In the genomic region with DNA sequence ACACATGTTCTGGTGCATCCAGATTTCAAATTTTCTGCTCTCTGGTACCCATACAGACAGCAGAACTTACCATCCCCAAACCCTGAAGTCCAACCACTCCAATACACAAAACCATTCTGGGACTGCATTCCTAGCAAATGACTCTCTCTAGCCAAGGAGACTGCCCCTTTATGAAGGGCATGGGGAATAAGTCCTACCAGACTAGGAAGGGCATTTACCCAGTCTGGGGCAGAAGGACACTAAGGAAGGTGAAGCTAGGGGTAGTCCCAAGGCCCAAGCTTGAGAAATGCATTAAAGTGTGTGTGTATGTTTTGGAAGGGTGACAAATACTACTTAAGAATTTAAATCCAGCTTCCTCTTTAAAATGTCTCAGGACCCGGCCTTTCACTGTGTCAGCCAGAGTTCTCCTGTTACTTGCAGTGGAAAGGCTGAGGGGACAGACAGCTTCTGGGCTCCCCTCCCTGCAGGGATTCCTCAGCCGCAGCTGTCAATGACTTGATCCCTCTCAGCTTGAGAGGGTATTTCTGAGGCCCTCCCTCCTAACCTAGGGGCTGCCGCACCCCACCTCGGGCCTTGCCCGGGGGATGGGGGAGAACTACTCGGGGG, we compare ENCODE assay signal across 8 mouse cellular contexts.
DNase-seq lines count a peak whose midpoint lies in the region; ATAC-seq and TF ChIP-seq lines count a peak whose summit lies in the region.

No protein-coding gene starts in this region.

- peak overlapping the region; percentile 53 for H3K9ac ChIP-seq in embryonic facial prominence, embryonic 15.5 days
- peak overlapping the region; percentile 83 for H3K9ac ChIP-seq in intestine, embryonic 15.5 days
- H3K9ac ChIP-seq in stomach, postnatal 0 days (ENCODE audit: low read length): peak overlapping the region; percentile 80

- no peak for ATAC-seq in embryonic facial prominence, embryonic 15.5 days (ENCODE audit: insufficient number of reproducible peaks, low FRiP score, low TSS enrichment, low read depth)
- no peak for ATAC-seq in intestine, embryonic 15.5 days
- no peak for ATAC-seq in stomach, postnatal 0 days (ENCODE audit: low FRiP score, low TSS enrichment)

- H3K4me1 ChIP-seq in embryonic facial prominence, embryonic 15.5 days: peaks cover 53% of the 10 kb centered on the region
- H3K4me1 ChIP-seq in intestine, embryonic 15.5 days (replicated peaks): peaks cover 53% of the 10 kb centered on the region
- peaks cover 14% of the 10 kb centered on the region for H3K4me1 ChIP-seq in stomach, postnatal 0 days (replicated peaks; ENCODE audit: control insufficient read depth, insufficient read depth)

- no peak for DNase-seq in left cerebral cortex, adult 2 months (ENCODE audit: extremely low spot score in 1 of 2, low spot score in 2 of 2)
- no peak for DNase-seq in left cerebral cortex, postnatal 10 days (ENCODE audit: extremely low spot score in 1 of 2, low spot score in 2 of 2)
- DNase-seq in lung, postnatal 36 days: peak; percentile 27
- peak; percentile 15 for DNase-seq in stomach, postnatal 0 days (ENCODE audit: low spot score)
- no peak for DNase-seq in layer of hippocampus, adult 9-10 months (ENCODE audit: low spot score)
- DNase-seq in left cerebral cortex, adult 11 months (ENCODE audit: low spot score): no peak

- peak overlapping the region; percentile 92 for H3K4me2 ChIP-seq in embryonic facial prominence, embryonic 15.5 days (replicated peaks)
- H3K4me2 ChIP-seq in intestine, embryonic 15.5 days (replicated peaks): peak overlapping the region; percentile 93
- peak overlapping the region; percentile 98 for H3K4me2 ChIP-seq in stomach, postnatal 0 days (replicated peaks; ENCODE audit: low read depth)

- 3% methylated on average over 6 of the region's 6 CpGs for WGBS in embryonic facial prominence, embryonic 15.5 days
- WGBS in intestine, embryonic 15.5 days: under 1% methylated on average over 6 of the region's 6 CpGs
- WGBS in stomach, postnatal 0 days: 2% methylated on average over 6 of the region's 6 CpGs

- peak overlapping the region; percentile 94 for H3K27ac ChIP-seq in left cerebral cortex, adult 2 months
- peak overlapping the region; percentile 39 for H3K27ac ChIP-seq in embryonic facial prominence, embryonic 15.5 days (replicated peaks)
- H3K27ac ChIP-seq in intestine, embryonic 15.5 days: peak overlapping the region; percentile 74
- H3K27ac ChIP-seq in stomach, postnatal 0 days (replicated peaks): peak overlapping the region; percentile 89

- no peaks in the 10 kb centered on the region for H3K9me3 ChIP-seq in embryonic facial prominence, embryonic 15.5 days (replicated peaks)
- no peaks in the 10 kb centered on the region for H3K9me3 ChIP-seq in intestine, embryonic 15.5 days
- no peaks in the 10 kb centered on the region for H3K9me3 ChIP-seq in stomach, postnatal 0 days (ENCODE audit: control insufficient read depth, low read length)

- TF ChIP-seq EP300 in stomach, postnatal 0 days (optimal IDR thresholded peaks at IDR 0.05): no peak

- TF ChIP-seq CTCF in left cerebral cortex, adult 2 months (IDR thresholded peaks at IDR 0.05): no peak
- TF ChIP-seq CTCF in stomach, postnatal 0 days (IDR thresholded peaks at IDR 0.05; ENCODE audit: low read depth): no peak

- H3K27me3 ChIP-seq in embryonic facial prominence, embryonic 15.5 days: peaks cover 5% of the 10 kb centered on the region; the same call in 1 of the 2 replicates
- no peaks in the 10 kb centered on the region for H3K27me3 ChIP-seq in intestine, embryonic 15.5 days (replicated peaks)
- peaks cover 2% of the 10 kb centered on the region; the same call in 1 of the 2 replicates for H3K27me3 ChIP-seq in stomach, postnatal 0 days (ENCODE audit: control insufficient read depth, insufficient read depth, low read length)

- peak overlapping the region; percentile 77 for H3K4me3 ChIP-seq in left cerebral cortex, adult 2 months
- peak overlapping the region; percentile 55 for H3K4me3 ChIP-seq in embryonic facial prominence, embryonic 15.5 days (replicated peaks)
- H3K4me3 ChIP-seq in intestine, embryonic 15.5 days (replicated peaks): peak overlapping the region; percentile 71
- H3K4me3 ChIP-seq in stomach, postnatal 0 days (ENCODE audit: low read depth, low read length): peak overlapping the region; percentile 66

- intact Hi-C loops in left cerebral cortex, adult 2 months (cut with DNase I): no loop called here
- intact Hi-C loops in left cerebral cortex, postnatal 10 days (cut with DNase I): no loop called here

- no peaks in the 10 kb centered on the region for H3K36me3 ChIP-seq in embryonic facial prominence, embryonic 15.5 days
- H3K36me3 ChIP-seq in intestine, embryonic 15.5 days: no peaks in the 10 kb centered on the region
- H3K36me3 ChIP-seq in stomach, postnatal 0 days (ENCODE audit: control insufficient read depth, insufficient read depth, low read length): no peaks in the 10 kb centered on the region

Comparison
In these comparisons a context has a peak if more than half of its experiments do, and no peak if none do; other contexts are left out.
1. DNase-seq: peak in lung, postnatal 36 days (single experiment) and stomach, postnatal 0 days (single experiment); none in left cerebral cortex, adult 2 months (0 of 2), left cerebral cortex, postnatal 10 days (0 of 2), layer of hippocampus, adult 9-10 months (single experiment) and left cerebral cortex, adult 11 months (single experiment).
2. H3K27ac ChIP-seq: peak in every context shown above with its lines; median percentile 94 in left cerebral cortex, adult 2 months; 89 in stomach, postnatal 0 days; 74 in intestine, embryonic 15.5 days; 39 in embryonic facial prominence, embryonic 15.5 days.
3. Peak in every context shown above with its lines, with median percentiles within 50 percentile points of each other: H3K4me3 ChIP-seq, H3K4me2 ChIP-seq and H3K9ac ChIP-seq.